Mouse (Mus musculus) gonadal fat pad, adult 2 months (tissue): ENCODE data around the gene Phf14. TPM values are rescaled to one million over a fixed set of nuclear protein-coding genes. Genes with fewer than 3 reads are reported as not detected.
A peak's percentile ranks its signal among the peaks of the same experiment; 100 is the strongest.
"Not testable (repeated sequence)": the region's sequence is repeated elsewhere in the genome, so short reads cannot be mapped to it uniquely, and the experiment has no call there.

Experiments
- DNase-seq: peaks from one replicate; pipeline ENCODE4 v3.0.0-alpha.2; 2012; ENCODE audit warnings: low read depth
- polyA plus RNA-seq: library from polyadenylated mRNA; depleted of rRNA; stranded (reverse); fragments of >200 nt; gene quantifications from 2 replicates; pipeline ENCODE4 v1.2.3, GENCODE M21; 2012; rRNA removed

The Phf14 gene
- polyA plus RNA-seq, 1 experiment: 10.5 TPM

DNA sequence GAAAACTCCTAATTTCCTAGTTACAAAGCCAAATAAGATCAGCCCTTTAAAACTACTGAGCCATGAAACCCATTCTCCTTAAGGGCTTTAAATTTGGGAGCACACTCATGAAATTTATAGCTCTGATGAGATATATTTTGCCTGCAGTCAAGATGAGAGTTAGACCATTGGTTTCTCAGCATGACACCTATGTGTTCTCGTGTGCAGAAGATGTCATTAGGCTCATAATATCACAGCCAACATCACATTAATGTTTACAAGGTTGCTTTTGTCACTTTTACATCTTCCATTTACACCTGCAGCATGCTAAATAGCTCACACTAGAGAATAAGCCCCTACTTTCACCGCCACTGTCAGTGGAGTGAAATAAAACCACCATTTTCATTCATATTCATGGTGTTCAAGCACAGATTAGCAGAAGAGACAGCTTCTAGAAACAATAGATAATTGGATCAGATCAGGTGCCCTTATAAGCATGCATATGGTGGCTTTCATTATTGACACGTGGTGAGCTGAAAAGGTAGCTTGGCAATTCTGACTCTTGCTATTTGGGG, 181.9 kb downstream of the Phf14 start:
- DNase-seq: no peak

- DNase-seq: no peak
These were observed 188.1 kb downstream of the Phf14 start for GRCm38 (mm10) chr6:12095716-12096115.

GRCm38 (mm10) chr6:12097125-12097524, 189.5 kb downstream of the Phf14 start:
- no peak for DNase-seq

GRCm38 (mm10) chr6:12105144-12105543, 197.5 kb downstream of the Phf14 start:
- DNase-seq: no peak

GRCm38 (mm10) chr6:12107326-12107725, 199.7 kb downstream of the Phf14 start:
- no peak for DNase-seq

DNA sequence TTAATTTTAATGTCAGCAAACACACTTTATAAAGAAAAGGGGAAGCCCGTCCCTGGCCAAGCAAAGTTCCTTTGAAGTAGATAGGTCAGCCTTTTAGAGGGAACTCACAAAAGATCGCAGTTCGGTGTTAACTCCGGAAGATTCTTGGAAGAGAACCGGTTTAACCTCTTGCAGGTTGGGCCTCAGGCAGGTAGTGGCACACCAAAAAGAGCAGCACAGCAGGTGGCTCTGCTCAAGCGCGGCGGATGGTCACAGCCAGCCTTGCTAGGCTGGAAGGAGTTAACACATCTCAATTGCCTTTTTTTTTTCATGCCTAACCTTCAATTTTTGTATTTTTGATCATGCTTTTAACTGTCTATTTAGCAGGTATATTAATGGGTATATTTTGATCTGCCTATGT, 200.2 kb downstream of the Phf14 start:
- no peak for DNase-seq

- DNase-seq: no peak
These were observed 209.6 kb downstream of the Phf14 start for GRCm38 (mm10) chr6:12116926-12117818.

- DNase-seq: no peak
These were observed 210.4 kb downstream of the Phf14 start for GRCm38 (mm10) chr6:12117819-12118570.

DNA sequence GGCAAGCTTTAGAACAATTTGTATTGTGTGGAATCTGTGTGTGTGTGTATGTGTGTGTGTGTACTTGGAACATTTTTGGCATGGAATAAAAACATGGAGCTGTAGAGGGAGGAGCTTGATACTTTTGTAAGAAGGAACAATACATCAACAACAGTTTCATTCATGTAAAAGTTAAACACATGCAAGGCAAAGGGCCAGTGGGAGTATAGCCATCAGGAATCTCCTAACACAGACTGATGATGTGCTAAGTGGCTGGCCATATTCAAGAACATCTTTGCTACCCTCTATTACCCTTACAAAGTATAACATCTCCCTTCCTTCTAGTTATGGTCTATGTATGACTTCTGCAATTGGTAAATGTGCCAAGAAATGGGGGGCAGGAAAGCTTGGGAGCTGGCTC, 215.2 kb downstream of the Phf14 start:
- no peak for DNase-seq

DNA sequence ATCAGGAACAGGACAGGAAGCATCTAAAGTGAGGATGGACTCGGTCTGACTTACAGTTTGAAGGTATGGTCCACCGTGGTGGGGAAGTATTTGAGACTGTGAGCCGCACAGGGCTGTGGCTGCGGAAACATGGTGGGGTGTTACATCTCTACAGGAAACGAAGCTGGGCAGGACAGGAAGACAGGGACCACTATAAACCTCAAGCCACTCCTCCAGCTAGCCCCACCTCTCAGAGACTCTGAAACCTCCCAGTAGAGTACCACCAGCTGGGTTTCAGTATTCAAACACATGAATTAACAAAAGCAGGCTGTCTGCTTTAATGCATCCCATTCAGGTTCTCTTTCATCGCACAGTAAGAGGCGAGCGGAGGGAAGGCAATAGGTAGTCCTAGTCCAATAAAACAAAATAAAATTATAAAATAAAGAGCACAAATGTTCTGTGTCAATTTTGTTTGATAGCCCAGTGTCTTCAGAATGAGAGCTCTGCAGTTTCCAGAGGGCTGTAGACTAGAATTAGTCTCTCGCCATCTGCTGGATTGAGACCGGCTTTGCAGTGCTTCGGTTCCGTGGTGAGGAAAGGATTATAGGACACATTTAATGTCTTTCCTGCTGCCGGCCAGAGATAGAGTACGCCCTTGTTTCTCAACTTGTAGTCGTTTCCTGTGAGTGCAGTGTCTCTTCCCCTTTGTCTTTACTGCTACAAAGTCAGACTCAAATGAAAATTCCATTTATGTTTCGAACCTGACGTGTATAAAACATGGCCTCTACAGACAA, 217.6 kb downstream of the Phf14 start:
- DNase-seq: peak; percentile 6

GRCm38 (mm10) chr6:12126601-12127000, 219.0 kb downstream of the Phf14 start:
- not testable (repeated sequence) for DNase-seq

DNA sequence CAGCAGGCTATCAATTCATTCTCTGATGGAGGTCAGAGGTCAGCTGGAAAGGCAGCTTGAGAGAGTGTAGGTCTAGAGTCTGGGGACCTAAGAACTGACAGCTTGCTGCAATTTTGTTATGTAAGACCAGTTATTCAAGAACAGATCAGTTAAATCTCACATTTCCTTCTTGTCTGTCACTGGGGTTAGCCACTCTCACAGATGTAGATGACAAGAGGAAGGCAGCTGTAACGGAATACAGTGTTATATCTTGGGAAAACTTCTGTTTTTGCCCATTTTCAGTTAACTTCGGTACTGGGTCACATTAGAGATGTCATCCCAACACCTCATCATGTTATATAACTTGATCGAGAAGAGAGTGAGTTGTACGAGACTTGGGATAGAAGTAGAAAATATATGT, 219.7 kb downstream of the Phf14 start:
- DNase-seq: no peak

Other genes with a start within 250 kb of the Phf14 start
- gene Ndufa4, start 312 bp upstream of the Phf14 start, polyA plus RNA-seq: 490 and 720 TPM in 2 replicates